Mouse (Mus musculus): ENCODE measurements around the gene Cars2. TPM values are rescaled to one million over a fixed set of nuclear protein-coding genes. Genes with fewer than 3 reads are reported as not detected.
A peak's percentile ranks its signal among the peaks of the same experiment; 100 is the strongest.

Cars2 gene
- polyA plus RNA-seq (2012; rRNA removed): 84.8 and 90.5 TPM in 2 replicates

DNA sequence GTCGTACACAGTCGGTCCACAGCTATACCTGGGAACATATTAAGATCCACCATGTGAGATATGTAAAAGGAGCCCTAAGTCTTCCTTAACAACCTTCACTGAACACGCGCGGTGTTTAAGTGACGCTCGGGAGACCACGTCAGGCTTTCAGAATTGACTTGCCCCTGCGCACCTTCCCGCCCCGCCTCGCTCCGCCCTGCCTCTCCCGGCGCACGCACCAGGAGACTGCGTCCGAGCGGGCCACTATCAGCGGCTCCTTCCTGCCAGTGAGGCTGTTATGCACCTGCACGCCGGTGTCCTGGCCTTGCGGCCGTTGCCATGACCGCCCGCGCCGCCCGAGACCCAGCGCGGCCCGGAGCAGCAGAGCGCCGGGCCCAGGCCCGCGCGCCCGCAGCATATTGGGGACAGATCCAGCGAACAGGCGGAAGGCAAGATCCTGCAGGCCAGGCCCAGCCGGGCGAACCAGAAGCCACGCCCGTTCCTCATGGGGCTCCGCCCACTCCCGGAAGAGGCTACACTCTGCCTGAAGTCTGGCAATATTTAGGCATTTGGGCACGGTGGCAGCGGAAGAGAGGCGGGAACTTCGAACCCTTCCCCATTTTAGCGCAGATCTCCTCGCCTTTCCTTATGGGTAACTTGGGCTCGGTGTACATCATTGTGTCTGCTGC lies at the start of gene Cars2:
Cars2 (minus strand) TSS at position 503 of the 668 bp plus-strand sequence.
- H3K27me3 ChIP-seq (ENCODE audit: control insufficient read depth, insufficient read depth, low read length): no peaks in the 10 kb centered on the region
- TF ChIP-seq CTCF (IDR thresholded peaks at IDR 0.05; ENCODE audit: borderline replicate concordance, control insufficient read depth, extremely low read depth, insufficient read depth, low read length, poor library complexity): peak; percentile 37
- TF ChIP-seq POLR2A (IDR thresholded peaks at IDR 0.05; ENCODE audit: control insufficient read depth, extremely low read depth, insufficient read depth, low read length, poor library complexity): peak; percentile 67; the same call in 1 of the 2 replicates
- H3K27ac ChIP-seq (ENCODE audit: control insufficient read depth, insufficient read depth, low read length): peak within 1 kb of the TSS; percentile 21
- under 1% methylated on average over 53 of the region's 53 CpGs for WGBS
- peak; percentile 95 for DNase-seq
- no peaks in the 10 kb centered on the region for H3K36me3 ChIP-seq (ENCODE audit: control insufficient read depth, insufficient read depth, low read length)
- peaks cover 6% of the 10 kb centered on the region; the same call in 1 of the 2 replicates for H3K4me1 ChIP-seq (replicated peaks; ENCODE audit: control insufficient read depth, insufficient read depth, low read length)
- peak within 1 kb of the TSS; percentile 68 for H3K4me3 ChIP-seq (ENCODE audit: control insufficient read depth, insufficient read depth, low read length)

DNA sequence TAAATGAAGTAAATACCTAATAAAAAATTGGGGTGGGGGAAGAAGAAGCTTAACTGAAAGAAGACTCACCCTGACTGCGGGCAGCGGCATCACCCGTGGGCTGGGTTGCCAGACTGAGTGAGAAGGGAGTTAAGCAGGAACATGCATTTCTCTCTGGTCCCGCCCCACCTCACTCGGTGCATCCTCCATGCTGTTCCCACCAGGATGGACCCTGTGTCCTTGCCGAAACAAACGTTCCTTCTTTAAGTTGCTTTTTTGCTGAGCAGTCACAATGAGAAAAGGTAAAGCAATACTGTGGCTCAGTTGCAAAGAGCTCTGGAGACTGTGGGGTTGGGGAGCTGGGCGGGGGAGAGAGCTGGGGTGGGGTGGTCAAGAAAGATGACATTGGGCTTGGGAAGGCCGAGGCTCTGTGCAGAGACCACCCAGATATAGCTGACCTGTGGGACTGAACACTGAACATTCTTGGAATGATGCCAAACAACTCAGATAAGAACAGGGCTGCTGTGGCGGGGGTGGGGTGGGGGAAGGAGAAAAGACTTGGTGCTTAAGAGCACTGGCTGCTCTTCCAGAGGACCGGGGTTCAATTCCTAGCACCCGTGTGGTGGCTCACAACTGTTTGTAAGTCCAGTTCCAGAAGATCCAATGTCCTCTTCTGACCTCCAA lies 42.8 kb upstream of the Cars2 start:
- Histone ChIP-seq H3K27me3 (ENCODE audit: control insufficient read depth, insufficient read depth, low read length) (no peaks in the 10 kb centered on the region), H3K4me3 (ENCODE audit: control insufficient read depth, insufficient read depth, low read length) (no peak overlapping the region), H3K4me1 (replicated peaks; ENCODE audit: control insufficient read depth, insufficient read depth, low read length) (peaks cover 10% of the 10 kb centered on the region), H3K36me3 (ENCODE audit: control insufficient read depth, insufficient read depth, low read length) (no peaks in the 10 kb centered on the region), H3K27ac (ENCODE audit: control insufficient read depth, insufficient read depth, low read length) (no peak overlapping the region)
- WGBS: 79% methylated on average over 12 of the region's 12 CpGs
- no peak for TF ChIP-seq CTCF (IDR thresholded peaks at IDR 0.05; ENCODE audit: borderline replicate concordance, control insufficient read depth, extremely low read depth, insufficient read depth, low read length, poor library complexity)
- no peak for TF ChIP-seq POLR2A (IDR thresholded peaks at IDR 0.05; ENCODE audit: control insufficient read depth, extremely low read depth, insufficient read depth, low read length, poor library complexity)
- no peak for DNase-seq

DNA sequence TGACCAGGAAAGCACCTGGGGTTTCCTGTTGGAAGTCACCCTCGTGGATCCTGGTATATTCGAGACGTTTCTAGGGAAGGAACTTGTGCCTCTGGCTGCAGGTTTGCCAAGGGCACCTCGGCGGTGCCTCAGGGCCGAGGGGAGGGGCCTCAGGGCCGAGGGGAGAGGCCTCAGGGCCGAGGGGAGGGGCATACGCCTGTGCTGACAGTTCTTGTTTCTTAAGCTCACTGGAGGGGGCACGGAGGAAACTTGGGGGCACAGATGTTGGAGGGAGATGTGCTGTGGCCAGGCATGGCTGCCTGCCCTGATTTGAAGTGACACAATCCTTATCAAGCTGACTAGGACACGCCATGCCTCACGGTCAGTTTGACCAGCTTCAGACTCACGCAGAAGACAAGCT lies 41.7 kb upstream of the Cars2 start:
- DNase-seq: no peak
- no peaks in the 10 kb centered on the region for H3K27me3 ChIP-seq (ENCODE audit: control insufficient read depth, insufficient read depth, low read length)
- no peak overlapping the region for H3K27ac ChIP-seq (ENCODE audit: control insufficient read depth, insufficient read depth, low read length)
- no peak for TF ChIP-seq CTCF (IDR thresholded peaks at IDR 0.05; ENCODE audit: borderline replicate concordance, control insufficient read depth, extremely low read depth, insufficient read depth, low read length, poor library complexity)
- no peak for TF ChIP-seq POLR2A (IDR thresholded peaks at IDR 0.05; ENCODE audit: control insufficient read depth, extremely low read depth, insufficient read depth, low read length, poor library complexity)
- 14% methylated on average over 13 of the region's 13 CpGs for WGBS
- H3K36me3 ChIP-seq (ENCODE audit: control insufficient read depth, insufficient read depth, low read length): no peaks in the 10 kb centered on the region
- no peak overlapping the region for H3K4me3 ChIP-seq (ENCODE audit: control insufficient read depth, insufficient read depth, low read length)
- H3K4me1 ChIP-seq (replicated peaks; ENCODE audit: control insufficient read depth, insufficient read depth, low read length): peaks cover 11% of the 10 kb centered on the region

DNA sequence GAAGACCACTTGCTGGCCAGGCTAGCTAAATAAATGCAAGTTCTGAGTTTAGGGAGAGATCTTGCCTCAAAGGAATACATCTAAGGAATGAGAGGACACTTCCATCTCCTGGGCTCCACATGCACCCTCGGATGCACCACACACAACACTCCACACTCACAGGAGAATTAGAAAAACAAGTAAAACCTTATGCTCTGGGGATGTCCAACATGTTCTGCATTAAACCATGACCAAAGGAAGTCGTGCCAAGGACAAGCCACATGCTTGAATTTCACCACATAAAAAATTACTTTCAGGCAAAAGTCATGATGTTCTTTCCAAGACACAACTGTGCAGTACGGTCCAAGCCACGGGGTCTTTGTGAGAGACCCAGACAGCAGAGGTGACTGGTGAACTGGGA lies 41.3 kb upstream of the Cars2 start:
- H3K4me1 ChIP-seq (replicated peaks; ENCODE audit: control insufficient read depth, insufficient read depth, low read length): peaks cover 11% of the 10 kb centered on the region
- H3K27ac ChIP-seq (ENCODE audit: control insufficient read depth, insufficient read depth, low read length): no peak overlapping the region
- WGBS: 71% methylated on average over 4 of the region's 4 CpGs
- H3K27me3 ChIP-seq (ENCODE audit: control insufficient read depth, insufficient read depth, low read length): no peaks in the 10 kb centered on the region
- TF ChIP-seq POLR2A (IDR thresholded peaks at IDR 0.05; ENCODE audit: control insufficient read depth, extremely low read depth, insufficient read depth, low read length, poor library complexity): no peak
- H3K4me3 ChIP-seq (ENCODE audit: control insufficient read depth, insufficient read depth, low read length): no peak overlapping the region
- no peaks in the 10 kb centered on the region for H3K36me3 ChIP-seq (ENCODE audit: control insufficient read depth, insufficient read depth, low read length)
- DNase-seq: no peak

DNA sequence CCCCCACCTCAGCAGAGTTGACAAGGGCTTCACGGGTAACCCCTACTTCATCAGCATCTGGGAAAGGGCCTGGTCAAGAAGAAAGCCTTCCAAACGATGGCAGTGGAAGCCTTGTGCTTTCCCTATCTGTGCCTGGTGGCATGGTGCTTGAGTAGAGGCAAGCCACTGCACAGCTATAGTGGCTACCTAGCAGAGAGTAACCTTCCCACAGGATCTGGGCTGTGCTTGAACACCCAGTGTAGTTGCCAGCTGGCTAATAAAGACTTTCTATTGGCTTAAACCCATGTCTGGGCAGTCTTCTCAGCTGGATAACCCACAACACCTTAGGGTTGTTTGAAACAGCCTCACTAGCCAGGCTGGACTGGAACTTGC lies 35.8 kb upstream of the Cars2 start:
- H3K4me1 ChIP-seq (replicated peaks; ENCODE audit: control insufficient read depth, insufficient read depth, low read length): peaks cover 14% of the 10 kb centered on the region
- no peak overlapping the region for H3K27ac ChIP-seq (ENCODE audit: control insufficient read depth, insufficient read depth, low read length)
- no peaks in the 10 kb centered on the region for H3K27me3 ChIP-seq (ENCODE audit: control insufficient read depth, insufficient read depth, low read length)
- TF ChIP-seq CTCF (IDR thresholded peaks at IDR 0.05; ENCODE audit: borderline replicate concordance, control insufficient read depth, extremely low read depth, insufficient read depth, low read length, poor library complexity): no peak
- no peak for TF ChIP-seq POLR2A (IDR thresholded peaks at IDR 0.05; ENCODE audit: control insufficient read depth, extremely low read depth, insufficient read depth, low read length, poor library complexity)
- no peaks in the 10 kb centered on the region for H3K36me3 ChIP-seq (ENCODE audit: control insufficient read depth, insufficient read depth, low read length)
- DNase-seq: no peak
- no peak overlapping the region for H3K4me3 ChIP-seq (ENCODE audit: control insufficient read depth, insufficient read depth, low read length)
- WGBS: 61% methylated on average over 2 of the region's 2 CpGs

DNA sequence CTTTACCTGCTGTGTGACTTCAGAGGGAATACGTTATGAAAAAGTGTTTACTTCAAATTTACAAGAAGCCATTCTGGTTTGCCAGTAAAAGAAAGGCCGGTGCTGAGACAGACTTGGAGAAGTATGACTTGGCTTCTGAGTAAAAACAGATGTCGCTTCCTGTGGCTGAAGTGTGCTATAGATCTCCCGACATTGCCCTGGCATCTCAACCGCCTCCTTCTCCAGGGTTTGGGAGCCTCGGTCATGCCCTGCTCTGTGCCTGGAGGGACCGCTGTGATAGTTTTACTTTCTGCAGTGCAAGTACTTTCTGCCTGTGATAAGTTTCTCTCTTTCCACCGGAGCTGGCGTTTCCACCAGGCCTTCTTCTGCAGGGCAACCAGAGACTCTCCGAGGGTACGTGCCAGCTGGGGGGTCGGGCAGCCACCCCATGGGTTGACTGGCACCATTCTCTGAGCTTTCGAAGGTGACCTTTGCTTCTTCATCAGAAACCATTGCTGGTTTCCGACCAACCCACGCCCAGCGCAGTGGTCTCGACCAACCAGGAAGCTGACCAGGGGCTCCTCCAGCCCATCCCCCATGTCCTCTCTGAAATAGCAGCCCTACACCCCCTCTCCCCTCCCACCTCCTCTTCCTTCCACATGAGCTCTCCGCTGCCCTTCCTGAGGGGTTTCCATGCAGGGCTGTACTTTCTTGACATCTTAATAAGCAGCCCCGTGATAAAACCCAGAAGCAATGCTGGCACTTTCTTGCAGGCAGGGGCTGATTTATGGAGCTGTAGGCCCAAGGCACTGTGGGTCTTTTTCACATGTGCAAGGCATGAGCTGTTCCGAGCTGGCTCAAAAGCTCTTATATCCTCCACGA lies 35.2 kb upstream of the Cars2 start:
- no peak overlapping the region for H3K4me3 ChIP-seq (ENCODE audit: control insufficient read depth, insufficient read depth, low read length)
- peaks cover 14% of the 10 kb centered on the region for H3K4me1 ChIP-seq (replicated peaks; ENCODE audit: control insufficient read depth, insufficient read depth, low read length)
- 33% methylated on average over 21 of the region's 21 CpGs for WGBS
- no peak for TF ChIP-seq CTCF (IDR thresholded peaks at IDR 0.05; ENCODE audit: borderline replicate concordance, control insufficient read depth, extremely low read depth, insufficient read depth, low read length, poor library complexity)
- TF ChIP-seq POLR2A (IDR thresholded peaks at IDR 0.05; ENCODE audit: control insufficient read depth, extremely low read depth, insufficient read depth, low read length, poor library complexity): no peak
- no peaks in the 10 kb centered on the region for H3K27me3 ChIP-seq (ENCODE audit: control insufficient read depth, insufficient read depth, low read length)
- H3K27ac ChIP-seq (ENCODE audit: control insufficient read depth, insufficient read depth, low read length): no peak overlapping the region
- DNase-seq: no peak
- H3K36me3 ChIP-seq (ENCODE audit: control insufficient read depth, insufficient read depth, low read length): no peaks in the 10 kb centered on the region

Measured in thymus, adult 2 months (tissue).